Mouse (Mus musculus): ENCODE results near the gene Hist2h2be.
"Not testable (repeated sequence)": the region's sequence is repeated elsewhere in the genome, so short reads cannot be mapped to it uniquely, and the experiment has no call there.

Hist2h2be gene

GRCm38 (mm10) chr3:96220765-96221639 lies at the start of gene Hist2h2be, which contains the start of gene Hist2h2ac:
TSS of gene Hist2h2be (plus strand) at chr3:96221119.
TSS of gene Hist2h2ac (minus strand) at chr3:96220880.
- DNase-seq (ENCODE audit: low read depth), result peak; percentile 96

GRCm38 (mm10) chr3:96171583-96172196 lies 49.2 kb upstream of the Hist2h2be start:
- DNase-seq (ENCODE audit: low read depth), result no peak

- peak; percentile 95 for DNase-seq (ENCODE audit: low read depth)
These were observed 48.4 kb upstream of the Hist2h2be start, which contains the start of gene Sf3b4 for GRCm38 (mm10) chr3:96172197-96173178. TSS of gene Sf3b4 (plus strand) at chr3:96172332.

GRCm38 (mm10) chr3:96173185-96173584 lies 47.7 kb upstream of the Hist2h2be start:
- DNase-seq (ENCODE audit: low read depth), result no peak

GRCm38 (mm10) chr3:96174042-96174441 lies 46.9 kb upstream of the Hist2h2be start:
- not testable (repeated sequence) for DNase-seq (ENCODE audit: low read depth)

- DNase-seq (ENCODE audit: low read depth), result no peak
These were observed 45.7 kb upstream of the Hist2h2be start for GRCm38 (mm10) chr3:96175251-96175650.

DNA sequence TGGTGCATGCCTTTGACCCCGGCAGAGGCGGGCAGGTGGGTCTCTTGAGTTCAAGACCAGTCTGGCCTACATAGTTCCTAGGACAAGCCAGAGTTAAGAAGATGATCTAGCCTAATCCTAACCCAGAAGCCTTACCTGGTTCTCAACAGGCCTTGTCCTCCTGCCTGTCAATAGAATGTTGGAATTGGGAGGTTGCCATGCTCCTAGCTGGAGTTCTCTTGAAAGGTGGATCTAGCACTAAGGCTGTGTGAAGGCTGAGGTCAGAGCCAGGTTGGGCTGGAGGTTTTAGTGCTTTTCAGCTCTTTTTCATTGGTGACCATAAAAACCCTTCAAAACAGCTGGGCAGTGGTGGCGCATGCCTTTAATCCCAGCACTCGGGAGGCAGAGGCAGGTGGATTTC lies 42.5 kb upstream of the Hist2h2be start:
- DNase-seq (ENCODE audit: low read depth), result no peak

- no peak for DNase-seq (ENCODE audit: low read depth)
These were observed 42.0 kb upstream of the Hist2h2be start for GRCm38 (mm10) chr3:96178902-96179301.

GRCm38 (mm10) chr3:96179531-96179930 lies 41.4 kb upstream of the Hist2h2be start:
- DNase-seq (ENCODE audit: low read depth), result no peak

DNA sequence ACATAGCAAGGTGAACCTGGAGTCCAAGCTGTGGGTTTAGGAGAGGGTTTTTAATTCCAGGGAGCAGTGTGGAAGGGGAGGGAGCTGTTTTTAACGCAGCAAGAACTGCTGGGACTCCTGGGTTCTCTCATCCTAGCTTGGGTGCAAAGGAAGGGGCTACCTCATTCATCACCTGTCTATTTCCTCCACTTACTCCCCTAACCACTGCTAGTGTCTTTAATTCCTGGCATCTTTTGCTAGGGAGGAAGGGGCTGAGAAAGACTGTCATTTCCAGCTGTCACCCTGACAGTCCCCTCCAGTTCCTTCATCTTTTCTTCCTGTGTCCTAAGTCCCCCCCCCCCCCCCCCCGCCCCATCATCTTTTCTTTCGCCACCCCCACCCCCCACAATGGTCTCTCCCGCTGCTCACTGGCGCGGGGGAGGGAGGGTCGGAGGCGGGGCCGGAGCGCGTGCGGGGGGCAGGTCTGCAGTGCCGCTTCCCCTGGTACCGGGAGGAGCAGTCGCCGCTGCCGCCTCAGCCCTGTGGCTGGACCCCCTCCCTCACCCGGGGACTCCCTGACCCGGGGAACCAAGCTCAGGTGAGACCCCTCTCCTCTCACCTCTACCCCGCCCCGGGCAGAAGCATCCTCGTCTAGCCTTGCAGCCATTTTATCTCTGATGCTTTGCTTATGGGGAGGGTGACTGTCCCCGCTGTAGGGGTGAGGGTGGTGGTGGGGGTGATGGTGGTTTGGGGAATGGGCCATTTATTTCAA lies 40.0 kb upstream of the Hist2h2be start, which contains the start of gene Sv2a:
Sv2a (plus strand) TSS at position 425 of the 751 bp plus-strand sequence.
- peak; percentile 72 for DNase-seq (ENCODE audit: low read depth)

DNA sequence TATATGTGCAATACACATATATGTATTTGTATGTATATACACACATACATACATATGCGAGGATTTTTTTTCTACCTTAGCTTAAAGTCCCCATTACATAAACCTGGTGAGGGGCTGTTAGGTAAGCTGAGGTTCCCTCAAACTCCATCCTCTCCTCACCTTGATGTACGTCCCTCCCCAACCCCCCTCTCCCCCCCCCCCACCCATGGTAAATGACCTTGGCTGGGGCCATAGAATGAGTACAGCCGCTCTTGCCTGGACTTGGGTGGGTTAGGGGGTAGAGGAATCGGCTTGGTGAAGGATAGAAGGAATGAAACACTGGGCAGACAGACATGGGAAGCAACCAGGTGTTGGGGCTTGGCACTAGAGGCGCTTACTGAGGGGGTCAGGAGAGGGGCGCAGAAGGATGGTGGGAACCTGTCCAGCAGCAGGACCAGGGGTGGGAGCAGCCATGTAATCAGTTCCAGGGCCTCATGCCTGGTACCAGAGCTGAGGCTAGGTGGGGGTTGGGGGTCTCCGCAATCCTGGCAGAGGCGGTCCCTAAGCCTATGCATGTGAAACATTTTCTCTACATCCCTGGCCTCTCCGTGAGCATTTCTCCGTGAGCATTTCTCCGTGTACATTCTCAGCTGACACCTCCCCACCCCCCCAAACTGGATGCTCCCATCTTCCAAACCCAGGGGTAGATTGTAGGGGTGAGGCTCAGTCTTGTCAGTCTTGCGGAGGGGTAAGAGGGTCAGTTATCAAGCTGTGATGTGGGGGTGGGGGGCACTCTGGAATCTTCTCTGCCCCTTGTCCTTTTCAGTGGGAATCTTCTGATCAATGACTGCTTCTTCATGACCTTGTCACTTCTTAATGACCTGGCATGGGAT lies 39.2 kb upstream of the Hist2h2be start:
- no peak for DNase-seq (ENCODE audit: low read depth)

GRCm38 (mm10) chr3:96182382-96182776 lies 38.5 kb upstream of the Hist2h2be start:
- DNase-seq (ENCODE audit: low read depth), result no peak

GRCm38 (mm10) chr3:96192977-96193376 lies 27.9 kb upstream of the Hist2h2be start:
- DNase-seq (ENCODE audit: low read depth), result no peak

DNA sequence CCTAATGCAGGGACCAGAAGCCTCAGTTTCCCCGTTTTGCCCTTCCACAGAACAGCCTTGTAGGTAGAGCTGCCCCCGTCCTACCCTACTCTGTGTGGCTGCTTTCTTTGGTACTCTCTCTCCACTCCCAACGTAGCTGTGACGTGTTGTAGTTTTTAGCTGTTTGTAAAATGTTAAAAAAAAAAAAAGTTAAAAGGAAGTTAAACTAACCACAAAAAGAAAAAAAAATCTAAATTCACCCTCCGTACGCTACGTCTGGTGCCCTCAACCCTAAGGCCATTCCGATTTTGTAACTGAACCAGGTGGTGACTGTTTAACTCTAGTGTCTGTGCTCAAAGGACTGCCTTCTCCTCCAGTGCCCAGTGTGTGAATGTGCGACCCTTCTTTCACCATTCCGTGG lies 26.0 kb upstream of the Hist2h2be start:
- DNase-seq (ENCODE audit: low read depth), result peak; percentile 65

DNA sequence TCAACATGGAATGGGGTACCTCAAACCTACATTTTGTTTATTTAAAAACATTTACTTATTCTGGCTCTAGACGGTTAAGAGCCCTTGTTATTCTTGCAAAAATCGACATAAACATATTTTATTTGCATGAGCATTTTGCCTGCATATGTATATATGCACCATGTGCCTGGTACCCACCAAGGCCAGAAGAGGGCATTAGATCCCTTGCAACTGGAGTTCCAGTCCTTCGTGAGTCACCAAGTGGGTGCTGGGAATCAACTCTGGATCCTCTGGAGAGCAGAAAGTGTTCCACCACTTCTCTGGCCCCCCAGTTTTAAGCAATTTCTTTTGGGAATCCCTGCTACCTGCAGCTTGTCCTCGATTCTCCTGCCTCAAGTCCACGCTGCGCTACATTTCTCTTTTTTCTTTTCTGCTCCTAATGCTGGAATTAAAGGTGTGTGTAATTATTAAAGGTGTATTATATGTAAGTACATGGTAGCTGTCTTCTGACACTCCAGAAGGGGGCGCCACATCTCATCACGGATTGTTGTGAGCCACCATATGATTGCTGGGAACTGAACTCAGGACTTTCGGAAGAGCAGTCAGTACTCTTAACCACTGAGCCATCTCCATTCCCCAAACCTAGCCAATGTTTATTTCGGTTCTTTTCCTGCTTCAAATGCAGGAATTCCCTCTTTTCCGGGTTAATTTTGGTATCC lies 25.2 kb upstream of the Hist2h2be start:
- DNase-seq (ENCODE audit: low read depth), result peak; percentile 33

DNA sequence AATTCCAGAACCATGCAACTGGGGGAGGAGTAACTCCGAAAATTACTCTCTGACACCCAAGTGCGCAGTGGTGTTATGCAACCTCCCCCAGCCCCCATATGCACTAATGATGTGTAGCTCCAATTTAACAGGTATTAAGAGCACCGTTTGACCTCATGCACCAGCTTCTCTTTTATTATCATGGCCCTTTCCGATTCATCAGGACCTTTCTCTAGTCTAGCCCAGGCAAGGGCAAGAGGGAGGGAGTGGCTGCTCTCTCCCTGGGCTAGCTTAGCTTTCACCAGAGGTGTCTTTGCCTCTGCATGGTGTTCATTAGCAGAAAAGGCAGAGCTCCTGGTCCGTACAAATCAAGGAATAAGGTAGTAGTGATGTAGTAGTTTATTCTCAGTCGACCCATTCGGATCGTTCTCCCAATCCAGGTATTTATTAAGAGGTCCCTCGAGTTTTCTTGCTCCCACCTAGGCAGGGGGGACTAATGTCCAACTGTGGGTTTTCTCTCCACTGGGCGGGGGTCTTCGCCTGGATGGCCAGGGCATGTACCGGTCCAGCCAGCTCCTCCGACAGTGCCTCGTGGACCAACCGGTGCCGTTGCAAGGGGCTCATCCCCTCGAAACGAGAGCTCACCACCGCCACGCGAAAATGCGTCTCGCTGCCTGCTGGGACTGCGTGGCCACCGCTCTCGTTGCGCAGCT lies 24.3 kb upstream of the Hist2h2be start:
- DNase-seq (ENCODE audit: low read depth), result peak; percentile 30

DNA sequence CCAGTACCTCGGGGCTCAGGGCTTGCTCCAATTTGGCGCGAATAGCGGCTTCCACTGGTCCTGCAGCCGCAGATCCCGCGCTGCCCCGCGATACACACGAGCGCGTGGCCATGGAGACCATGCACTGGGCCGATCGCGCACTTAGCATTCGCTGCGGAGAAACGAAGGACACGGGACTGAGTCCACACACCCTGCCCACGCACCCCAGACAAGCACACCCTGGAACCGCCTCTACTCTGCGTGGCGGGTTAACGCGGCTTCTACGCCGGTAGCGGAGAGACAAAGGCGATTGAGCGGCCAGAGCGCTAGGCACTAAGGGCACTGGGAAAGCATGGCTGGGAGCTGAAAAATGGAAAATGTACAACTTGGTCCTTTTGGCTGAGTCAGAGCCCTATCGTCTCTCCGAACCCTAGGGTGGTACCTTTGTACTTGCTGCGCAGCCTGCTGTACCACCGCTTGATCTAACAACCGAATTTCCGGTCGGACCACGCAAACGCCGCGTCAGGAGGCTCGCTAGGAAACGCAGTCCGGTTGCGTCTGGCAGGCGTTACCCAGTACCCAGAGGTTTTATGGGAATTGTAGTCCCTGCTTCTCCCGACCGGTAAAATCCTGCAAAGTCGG lies 23.7 kb upstream of the Hist2h2be start:
- DNase-seq (ENCODE audit: low read depth), result peak; percentile 90

GRCm38 (mm10) chr3:96198181-96198580 lies 22.7 kb upstream of the Hist2h2be start:
- DNase-seq (ENCODE audit: low read depth), result peak; percentile 91
